Mouse (Mus musculus): ENCODE results near the gene Clk3.

DNA sequence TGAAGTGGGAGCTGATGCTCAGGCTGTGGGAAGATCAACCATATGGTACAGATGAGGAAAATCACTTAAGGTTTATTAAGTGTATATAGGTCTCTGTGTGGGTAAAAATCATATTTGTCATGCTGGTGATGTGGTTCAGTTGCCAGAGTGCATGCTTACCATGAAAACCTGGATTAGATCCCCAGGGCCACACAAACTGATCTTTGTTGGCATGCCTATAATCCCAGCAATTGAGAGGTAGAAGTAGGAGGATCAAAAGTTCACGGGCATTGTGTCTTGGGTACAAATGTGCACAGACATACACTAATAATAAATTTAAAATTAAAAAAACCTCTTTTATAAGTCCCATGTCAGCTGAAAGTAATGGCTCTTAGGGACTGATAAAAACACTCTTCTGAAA lies 43.3 kb downstream of the Clk3 start:
- TF ChIP-seq POLR2A (IDR thresholded peaks at IDR 0.05; ENCODE audit: insufficient read depth, low read depth, low read length): no peak
- no peak for TF ChIP-seq CTCF (IDR thresholded peaks at IDR 0.05)
